Mouse (Mus musculus): ENCODE measurements around the gene Scoc. TPM values are rescaled to one million over a fixed set of nuclear protein-coding genes. Genes with fewer than 3 reads are reported as not detected.

The Scoc gene
- polyA plus RNA-seq, 1 experiment from 2014 or later = 79.9 TPM

GRCm38 (mm10) chr8:83382850-83383249 lies 75.3 kb downstream of the Scoc start:
- H3K9me3 ChIP-seq (ENCODE audit: control insufficient read depth, low read length) = no peaks in the 10 kb centered on the region
- ATAC-seq (ENCODE audit: insufficient number of reproducible peaks, insufficient read depth, low FRiP score, low read depth) = no peak
- no peak overlapping the region for H3K4me3 ChIP-seq (ENCODE audit: control insufficient read depth in 1 of 2, insufficient read depth in 1 of 2, low read depth in 1 of 2, low read length in 2 of 2)
- H3K36me3 ChIP-seq (ENCODE audit: control insufficient read depth, insufficient read depth, low read length) = no peaks in the 10 kb centered on the region
- H3K9ac ChIP-seq (ENCODE audit: low read length) = no peak overlapping the region
- H3K4me1 ChIP-seq (ENCODE audit: control insufficient read depth in 2 of 2, insufficient read depth in 2 of 2, low read length in 2 of 2) = no peaks in the 10 kb centered on the region
- peaks cover 8% of the 10 kb centered on the region; the same call in 1 of the 2 replicates for H3K27me3 ChIP-seq (ENCODE audit: control insufficient read depth, insufficient read depth, low read length)
- WGBS = 26% methylated on average over 2 of the region's 2 CpGs
- no peak overlapping the region for H3K4me2 ChIP-seq (ENCODE audit: low read length)
- no peak overlapping the region for H3K27ac ChIP-seq (replicated peaks in 1 of 2; ENCODE audit: control insufficient read depth in 1 of 2, insufficient read depth in 1 of 2, low read depth in 2 of 2, low read length in 2 of 2)

DNA sequence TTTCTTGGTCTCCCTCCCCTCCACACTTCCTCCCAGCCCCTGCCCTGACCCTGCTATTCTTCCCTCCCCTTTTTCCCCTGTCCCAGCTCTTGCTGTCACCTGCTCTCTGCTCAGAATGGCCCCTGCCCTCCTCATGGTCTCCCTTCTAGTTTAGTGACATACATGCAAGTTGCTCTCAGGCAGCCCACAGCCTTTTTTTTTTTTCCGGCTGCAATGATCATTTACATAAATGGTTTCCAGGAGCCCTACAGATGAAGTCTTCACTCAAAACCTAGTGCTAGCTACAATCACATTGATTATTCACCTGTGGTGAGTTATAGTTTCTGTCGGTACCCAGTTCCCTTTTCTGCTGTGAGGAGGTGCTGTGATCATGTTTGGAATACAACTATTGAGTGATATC lies 77.2 kb downstream of the Scoc start:
- ATAC-seq (ENCODE audit: insufficient number of reproducible peaks, insufficient read depth, low FRiP score, low read depth) = no peak
- Histone ChIP-seq H3K4me1 (ENCODE audit: control insufficient read depth in 2 of 2, insufficient read depth in 2 of 2, low read length in 2 of 2) (no peaks in the 10 kb centered on the region), H3K4me3 (ENCODE audit: control insufficient read depth in 1 of 2, insufficient read depth in 1 of 2, low read depth in 1 of 2, low read length in 2 of 2) (no peak overlapping the region), H3K27ac (replicated peaks in 1 of 2; ENCODE audit: control insufficient read depth in 1 of 2, insufficient read depth in 1 of 2, low read depth in 2 of 2, low read length in 2 of 2) (no peak overlapping the region), H3K9me3 (ENCODE audit: control insufficient read depth, low read length) (no peaks in the 10 kb centered on the region), H3K4me2 (ENCODE audit: low read length) (no peak overlapping the region), H3K27me3 (ENCODE audit: control insufficient read depth, insufficient read depth, low read length) (no peaks in the 10 kb centered on the region), H3K9ac (ENCODE audit: low read length) (no peak overlapping the region), H3K36me3 (ENCODE audit: control insufficient read depth, insufficient read depth, low read length) (no peaks in the 10 kb centered on the region)
- 83% methylated on average over 2 of the region's 2 CpGs for WGBS

DNA sequence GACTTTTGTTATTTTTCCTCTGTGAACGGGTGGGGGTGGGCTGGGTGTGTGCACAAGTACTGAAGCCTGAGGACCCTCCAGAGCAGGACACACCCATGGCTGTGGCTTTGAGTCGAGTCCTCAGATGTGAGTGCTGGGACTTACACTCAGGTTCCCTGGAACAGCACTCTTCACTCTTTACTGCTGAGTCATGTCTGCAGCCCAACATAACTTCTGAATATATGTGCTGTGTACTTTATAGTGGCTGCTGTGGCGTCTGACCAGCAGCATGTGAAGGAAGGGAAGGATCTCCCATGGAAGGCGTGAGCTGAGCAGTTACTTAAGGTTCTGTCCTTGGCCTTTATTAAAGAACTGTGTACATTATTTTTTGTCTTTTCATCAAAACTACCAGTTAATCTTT lies 78.0 kb downstream of the Scoc start:
- H3K9ac ChIP-seq (ENCODE audit: low read length) = no peak overlapping the region
- no peaks in the 10 kb centered on the region for H3K27me3 ChIP-seq (ENCODE audit: control insufficient read depth, insufficient read depth, low read length)
- ATAC-seq (ENCODE audit: insufficient number of reproducible peaks, insufficient read depth, low FRiP score, low read depth) = no peak
- no peak overlapping the region for H3K27ac ChIP-seq (replicated peaks in 1 of 2; ENCODE audit: control insufficient read depth in 1 of 2, insufficient read depth in 1 of 2, low read depth in 2 of 2, low read length in 2 of 2)
- no peaks in the 10 kb centered on the region for H3K36me3 ChIP-seq (ENCODE audit: control insufficient read depth, insufficient read depth, low read length)
- H3K9me3 ChIP-seq (ENCODE audit: control insufficient read depth, low read length) = no peaks in the 10 kb centered on the region
- no peak overlapping the region for H3K4me3 ChIP-seq (ENCODE audit: control insufficient read depth in 1 of 2, insufficient read depth in 1 of 2, low read depth in 1 of 2, low read length in 2 of 2)
- no peak overlapping the region for H3K4me2 ChIP-seq (ENCODE audit: low read length)
- no peaks in the 10 kb centered on the region for H3K4me1 ChIP-seq (ENCODE audit: control insufficient read depth in 2 of 2, insufficient read depth in 2 of 2, low read length in 2 of 2)
- WGBS = 61% methylated on average over 4 of the region's 4 CpGs

Other genes starting within 250 kb of the Scoc start
- gene Ucp1, start 168.0 kb downstream of the Scoc start, polyA plus RNA-seq (2014; fragmentation: Nextera tagmentation; extraction: Ambion mirVana) = not detected in 2 replicates
- gene Elmod2, start 125.9 kb downstream of the Scoc start, polyA plus RNA-seq (2014; fragmentation: Nextera tagmentation; extraction: Ambion mirVana) = 12.6 and 13.1 TPM in 2 replicates
- not detected in 2 replicates for gene Mgat4d, start 109.9 kb downstream of the Scoc start, polyA plus RNA-seq (2014; fragmentation: Nextera tagmentation; extraction: Ambion mirVana)
- 0.08 TPM in 1 of 2 replicates, not detected in the other for gene Clgn, start 68.5 kb downstream of the Scoc start, polyA plus RNA-seq (2014; fragmentation: Nextera tagmentation; extraction: Ambion mirVana)
- gene Olfr370, start 77.4 kb upstream of the Scoc start, polyA plus RNA-seq (2014; fragmentation: Nextera tagmentation; extraction: Ambion mirVana) = not detected in 2 replicates
- gene Ndufb7, start 108.3 kb upstream of the Scoc start, polyA plus RNA-seq (2014; fragmentation: Nextera tagmentation; extraction: Ambion mirVana) = 717 and 718 TPM in 2 replicates
- gene Tecr, start 149.6 kb upstream of the Scoc start, polyA plus RNA-seq (2014; fragmentation: Nextera tagmentation; extraction: Ambion mirVana) = 461 and 507 TPM in 2 replicates
- gene Dnajb1, start 149.8 kb upstream of the Scoc start, polyA plus RNA-seq (2014; fragmentation: Nextera tagmentation; extraction: Ambion mirVana) = 37.0 and 38.2 TPM in 2 replicates
- 133 and 139 TPM in 2 replicates for gene Gipc1, start 194.3 kb upstream of the Scoc start, polyA plus RNA-seq (2014; fragmentation: Nextera tagmentation; extraction: Ambion mirVana)
- gene Ptger1, start 208.3 kb upstream of the Scoc start, polyA plus RNA-seq (2014; fragmentation: Nextera tagmentation; extraction: Ambion mirVana) = 0.42 and 0.58 TPM in 2 replicates
- 19.5 and 22.7 TPM in 2 replicates for gene Pkn1, start 240.8 kb upstream of the Scoc start, polyA plus RNA-seq (2014; fragmentation: Nextera tagmentation; extraction: Ambion mirVana)